Mouse (Mus musculus) hindbrain, embryonic 15.5 days (tissue): ENCODE data around the gene Hoxd3. TPM values are rescaled to one million over a fixed set of nuclear protein-coding genes. Genes with fewer than 3 reads are reported as not detected.
A peak's percentile ranks its signal among the peaks of the same experiment; 100 is the strongest.

Experiments
- ATAC-seq: fragments of 200-750 bp; cut with Nextera tagmentation; 2 replicates; pipeline ENCODE4 v1.8.0; 2017; ENCODE audit warnings: low read depth, moderate number of reproducible peaks, moderate TSS enrichment; ENCODE audit not compliant: low FRiP score
- H3K27ac ChIP-seq: fragments of 300-500 bp; sonication (generic); replicated peaks from 2 replicates; pipeline ENCODE4 v1.5.1; 2015; ENCODE audit warnings: mild to moderate bottlenecking, inconsistent platforms
- H3K27me3 ChIP-seq: fragments of 300-500 bp; sonication (generic); 2 replicates; pipeline ENCODE4 v1.6.1; 2015; ENCODE audit warnings: control low read depth, inconsistent platforms
- H3K36me3 ChIP-seq: fragments of 300-500 bp; sonication (generic); 2 replicates; pipeline ENCODE4 v1.6.1; 2015; ENCODE audit warnings: control low read depth, inconsistent platforms
- H3K4me1 ChIP-seq: fragments of 300-500 bp; sonication (generic); replicated peaks from 2 replicates; pipeline ENCODE4 v1.6.1; 2015; ENCODE audit warnings: control low read depth, inconsistent platforms
- H3K4me2 ChIP-seq: fragments of 300-500 bp; sonication (generic); 2 replicates; pipeline ENCODE4 v1.6.1; 2015; ENCODE audit warnings: moderate library complexity, mild to moderate bottlenecking, inconsistent platforms
- H3K4me3 ChIP-seq: fragments of 300-500 bp; sonication (generic); 2 replicates; pipeline ENCODE4 v1.5.1; 2015; ENCODE audit warnings: mild to moderate bottlenecking, inconsistent platforms
- H3K9ac ChIP-seq: fragments of 300-500 bp; sonication (generic); 2 replicates; pipeline ENCODE4 v1.6.1; 2015; ENCODE audit warnings: inconsistent platforms
- H3K9me3 ChIP-seq: fragments of 300-500 bp; sonication (generic); 2 replicates; pipeline ENCODE4 v1.6.1; 2016; ENCODE audit warnings: control low read depth, inconsistent platforms
- WGBS: fragments of 180-500 bp; shearing (Covaris S2); methylation state at CpG from one replicate; pipeline ENCODE4 v1.1.7; 2015; 5-methylcytosine and 5-hydroxymethylcytosine counted together
- polyA plus RNA-seq: library from polyadenylated mRNA; unstranded; fragments of >200 nt; fragmentation: Nextera tagmentation; extraction: Ambion mirVana; gene quantifications from 2 replicates; pipeline ENCODE4 v1.2.1, GENCODE M21; 2015

Hoxd3 gene
- polyA plus RNA-seq, 1 experiment from 2014 or later: 49.4 TPM

- Histone ChIP-seq H3K27ac (no peak overlapping the region), H3K4me3 (peak overlapping the region; percentile 26), H3K9ac (no peak overlapping the region), H3K9me3 (no peaks in the 10 kb centered on the region), H3K27me3 (peaks cover 82% of the 10 kb centered on the region), H3K4me2 (peak overlapping the region; percentile 51), H3K4me1 (peaks cover 12% of the 10 kb centered on the region), H3K36me3 (no peaks in the 10 kb centered on the region)
- under 1% methylated on average over 70 of the region's 86 CpGs for WGBS
- no peak for ATAC-seq
Measured at GRCm38 (mm10) chr2:74698201-74699052, 13.3 kb upstream of the Hoxd3 start.

GRCm38 (mm10) chr2:74699053-74699430 is 12.7 kb upstream of the Hoxd3 start:
- Histone ChIP-seq H3K4me2 (no peak overlapping the region), H3K27ac (no peak overlapping the region), H3K36me3 (no peaks in the 10 kb centered on the region), H3K9ac (no peak overlapping the region), H3K27me3 (peaks cover 82% of the 10 kb centered on the region), H3K4me1 (peaks cover 12% of the 10 kb centered on the region), H3K9me3 (no peaks in the 10 kb centered on the region), H3K4me3 (no peak overlapping the region)
- ATAC-seq: no peak
- WGBS: 2% methylated on average over 17 of the region's 17 CpGs

GRCm38 (mm10) chr2:74699664-74700545 is 11.8 kb upstream of the Hoxd3 start:
- H3K9ac ChIP-seq: no peak overlapping the region
- peaks cover 80% of the 10 kb centered on the region for H3K27me3 ChIP-seq
- H3K4me3 ChIP-seq: no peak overlapping the region
- ATAC-seq: no peak
- H3K4me2 ChIP-seq: no peak overlapping the region
- no peak overlapping the region for H3K27ac ChIP-seq
- peaks cover 14% of the 10 kb centered on the region for H3K4me1 ChIP-seq
- H3K36me3 ChIP-seq: no peaks in the 10 kb centered on the region
- no peaks in the 10 kb centered on the region for H3K9me3 ChIP-seq
- WGBS: 3% methylated on average over 23 of the region's 23 CpGs

GRCm38 (mm10) chr2:74700546-74701112 is 11.1 kb upstream of the Hoxd3 start:
- Histone ChIP-seq H3K9me3 (no peaks in the 10 kb centered on the region), H3K4me1 (peaks cover 21% of the 10 kb centered on the region), H3K27me3 (peaks cover 78% of the 10 kb centered on the region), H3K27ac (no peak overlapping the region), H3K4me3 (no peak overlapping the region), H3K36me3 (no peaks in the 10 kb centered on the region), H3K9ac (no peak overlapping the region), H3K4me2 (no peak overlapping the region)
- 2% methylated on average over 22 of the region's 22 CpGs for WGBS
- no peak for ATAC-seq

GRCm38 (mm10) chr2:74701949-74702819 is 9.5 kb upstream of the Hoxd3 start:
- H3K4me2 ChIP-seq: no peak overlapping the region
- H3K27me3 ChIP-seq: peaks cover 76% of the 10 kb centered on the region
- no peak overlapping the region for H3K9ac ChIP-seq
- H3K9me3 ChIP-seq: no peaks in the 10 kb centered on the region
- ATAC-seq: no peak
- H3K27ac ChIP-seq: no peak overlapping the region
- 11% methylated on average over 17 of the region's 17 CpGs for WGBS
- no peaks in the 10 kb centered on the region for H3K36me3 ChIP-seq
- no peak overlapping the region for H3K4me3 ChIP-seq
- peaks cover 23% of the 10 kb centered on the region for H3K4me1 ChIP-seq

- Histone ChIP-seq H3K36me3 (no peaks in the 10 kb centered on the region), H3K4me1 (peaks cover 19% of the 10 kb centered on the region), H3K4me3 (no peak overlapping the region), H3K9ac (no peak overlapping the region), H3K27ac (no peak overlapping the region), H3K9me3 (no peaks in the 10 kb centered on the region), H3K4me2 (no peak overlapping the region), H3K27me3 (peaks cover 77% of the 10 kb centered on the region)
- ATAC-seq: no peak
- WGBS: 16% methylated on average over 6 of the region's 6 CpGs
Measured at GRCm38 (mm10) chr2:74702820-74703219, 8.9 kb upstream of the Hoxd3 start.

- no peak overlapping the region for H3K9ac ChIP-seq
Measured at GRCm38 (mm10) chr2:74703317-74703716, 8.4 kb upstream of the Hoxd3 start.

GRCm38 (mm10) chr2:74703720-74704392 is 7.9 kb upstream of the Hoxd3 start:
- Histone ChIP-seq H3K27ac (no peak overlapping the region), H3K9me3 (no peaks in the 10 kb centered on the region), H3K4me1 (peaks cover 11% of the 10 kb centered on the region), H3K36me3 (no peaks in the 10 kb centered on the region), H3K4me3 (no peak overlapping the region), H3K27me3 (peaks cover 85% of the 10 kb centered on the region), H3K9ac (no peak overlapping the region), H3K4me2 (no peak overlapping the region)
- 3% methylated on average over 26 of the region's 26 CpGs for WGBS
- ATAC-seq: no peak

More at GRCm38 (mm10) chr2:74703317-74703716, 8.4 kb upstream of the Hoxd3 start:
- H3K36me3 ChIP-seq: no peaks in the 10 kb centered on the region
- H3K27me3 ChIP-seq: peaks cover 82% of the 10 kb centered on the region
- H3K4me3 ChIP-seq: no peak overlapping the region
- no peak overlapping the region for H3K27ac ChIP-seq
- ATAC-seq: no peak
- peaks cover 14% of the 10 kb centered on the region for H3K4me1 ChIP-seq
- H3K9me3 ChIP-seq: no peaks in the 10 kb centered on the region
- no peak overlapping the region for H3K4me2 ChIP-seq
- WGBS: 4% methylated on average over 10 of the region's 10 CpGs

GRCm38 (mm10) chr2:74704393-74704998 is 7.2 kb upstream of the Hoxd3 start, which contains the start of gene Hoxd8:
Gene Hoxd8 (plus strand): TSS chr2:74704615.
- under 1% methylated on average over 48 of the region's 52 CpGs for WGBS
- H3K4me2 ChIP-seq: peak within 1 kb of the TSS; percentile 50
- no peaks in the 10 kb centered on the region for H3K36me3 ChIP-seq
- H3K27ac ChIP-seq: 0 out of 2 replicates have a peak within 1 kb of the TSS, but pooled peaks have one; percentile 0
- H3K4me1 ChIP-seq: peaks cover 11% of the 10 kb centered on the region
- H3K9ac ChIP-seq: no peak within 1 kb of the TSS
- ATAC-seq: no peak
- peaks cover 87% of the 10 kb centered on the region for H3K27me3 ChIP-seq
- H3K9me3 ChIP-seq: no peaks in the 10 kb centered on the region
- peak within 1 kb of the TSS; percentile 36 for H3K4me3 ChIP-seq

GRCm38 (mm10) chr2:74704999-74705466 is 6.7 kb upstream of the Hoxd3 start:
- under 1% methylated on average over 53 of the region's 66 CpGs for WGBS
- Histone ChIP-seq H3K4me1 (peaks cover 11% of the 10 kb centered on the region), H3K9me3 (no peaks in the 10 kb centered on the region), H3K9ac (no peak overlapping the region), H3K4me2 (peak overlapping the region; percentile 50), H3K4me3 (peak overlapping the region; percentile 36), H3K27ac (0 out of 2 replicates have a peak overlapping the region, but pooled peaks have one; percentile 0), H3K36me3 (no peaks in the 10 kb centered on the region), H3K27me3 (peaks cover 87% of the 10 kb centered on the region)
- ATAC-seq: no peak
